Mouse (Mus musculus) left cerebral cortex, adult 2 months (tissue): ENCODE measurements around the gene Gm6899. TPM values are rescaled to one million over a fixed set of nuclear protein-coding genes. Genes with fewer than 3 reads are reported as not detected.

Experiments
- DNase-seq, 2 experiments: peaks; one replicate each; pipeline ENCODE4 v3.0.0; 2021 to 2022; ENCODE audit warnings: low spot score in 2 of 2, mixed read lengths in 1 of 2; ENCODE audit errors: extremely low spot score in 1 of 2
- H3K27ac ChIP-seq: fragments of 200-600 bp; 2 replicates; pipeline ENCODE4 v1.8.1; 2022
- H3K4me3 ChIP-seq: fragments of 200-600 bp; 2 replicates; pipeline ENCODE4 v1.8.1; 2022
- CTCF ChIP-seq: fragments of 200-600 bp; IDR thresholded peaks from 2 replicates; pipeline ENCODE4 v1.8.1; 2022; ENCODE audit warnings: antibody characterized with exemption, mild to moderate bottlenecking, moderate library complexity
- intact Hi-C: fragments of 180-260 bp; cut with DNase I; formaldehyde crosslinking; loops from one replicate; pipeline ENCODE4 v1.15.1; 2025
- long read RNA-seq, 2 experiments: library from polyadenylated mRNA; stranded (forward); transcript quantifications; one replicate each; pipeline ENCODE4 v2.0.0; 2021; ENCODE audit warnings: borderline mapping rate in 2 of 2
- total RNA-seq, 2 experiments: library from RNA; stranded (reverse); gene quantifications; 2 replicates each; pipeline ENCODE4 v1.2.3; 2021

Gm6899 gene
- not detected for total RNA-seq
- long read RNA-seq, experiment 1, result 0 reads
- long read RNA-seq, experiment 2, result 0 reads

GRCm38 (mm10) chr11:26593061-26594059 lies at the start of gene Gm6899, which contains the start of gene Vrk2:
Gene Gm6899 (plus strand): TSS chr11:26593241.
Gene Vrk2 (minus strand): TSS chr11:26593999.
- peak within 1 kb of the TSS; percentile 72 for H3K27ac ChIP-seq
- intact Hi-C loops, result loop anchor here (5.0 kb wide), 1 partner anchor 369 kb away; no protein-coding TSS in a partner anchor
- peak; percentile 41 to 47 for DNase-seq
- peak; percentile 20 for TF ChIP-seq CTCF
- peak within 1 kb of the TSS; percentile 65 for H3K4me3 ChIP-seq

- Histone ChIP-seq H3K27ac (no peak overlapping the region), H3K4me3 (no peak overlapping the region)
- TF ChIP-seq CTCF, result no peak
- no peak for DNase-seq
- intact Hi-C loops, result no loop called here
Observed at GRCm38 (mm10) chr11:26551551-26551950, 41.5 kb upstream of the Gm6899 start.

- Histone ChIP-seq H3K27ac (no peak overlapping the region), H3K4me3 (no peak overlapping the region)
- no peak for DNase-seq
- no peak for TF ChIP-seq CTCF
- intact Hi-C loops, result no loop called here
Observed at GRCm38 (mm10) chr11:26585409-26586366, 7.4 kb upstream of the Gm6899 start.

- H3K27ac ChIP-seq, result no peak overlapping the region
- no peak for DNase-seq
- TF ChIP-seq CTCF, result no peak
Observed at GRCm38 (mm10) chr11:26586367-26587183, 6.5 kb upstream of the Gm6899 start.

GRCm38 (mm10) chr11:26587184-26587524 lies 5.9 kb upstream of the Gm6899 start:
- no peak for DNase-seq
- intact Hi-C loops, result no loop called here
- TF ChIP-seq CTCF, result no peak
- Histone ChIP-seq H3K4me3 (no peak overlapping the region), H3K27ac (no peak overlapping the region)

More at GRCm38 (mm10) chr11:26586367-26587183, 6.5 kb upstream of the Gm6899 start:
- intact Hi-C loops, result no loop called here
- H3K4me3 ChIP-seq, result no peak overlapping the region

GRCm38 (mm10) chr11:26592395-26593053 lies 517 bp upstream of the Gm6899 start:
- H3K4me3 ChIP-seq, result peak overlapping the region; percentile 65
- intact Hi-C loops, result loop anchor here (5.0 kb wide), 1 partner anchor 370 kb away; no protein-coding TSS in a partner anchor
- no peak for TF ChIP-seq CTCF
- DNase-seq, result no peak
- H3K27ac ChIP-seq, result no peak overlapping the region

GRCm38 (mm10) chr11:26594487-26594886 lies 1.4 kb downstream of the Gm6899 start:
- intact Hi-C loops, result loop anchor here (5.0 kb wide), 1 partner anchor 368 kb away; no protein-coding TSS in a partner anchor
- no peak for TF ChIP-seq CTCF
- H3K27ac ChIP-seq, result no peak overlapping the region
- H3K4me3 ChIP-seq, result no peak overlapping the region
- DNase-seq, result no peak

GRCm38 (mm10) chr11:26596186-26596585 lies 3.1 kb downstream of the Gm6899 start:
- Histone ChIP-seq H3K27ac (no peak overlapping the region; the same call in 1 of the 2 replicates), H3K4me3 (no peak overlapping the region)
- TF ChIP-seq CTCF, result no peak
- intact Hi-C loops, result no loop called here
- DNase-seq, result no peak

- Histone ChIP-seq H3K4me3 (no peak overlapping the region), H3K27ac (peak overlapping the region; percentile 82)
- intact Hi-C loops, result no loop called here
- DNase-seq, result no peak
- TF ChIP-seq CTCF, result no peak
Observed at GRCm38 (mm10) chr11:26597145-26597544, 4.1 kb downstream of the Gm6899 start.

GRCm38 (mm10) chr11:26597761-26598160 lies 4.7 kb downstream of the Gm6899 start:
- Histone ChIP-seq H3K27ac (peak overlapping the region; percentile 82), H3K4me3 (no peak overlapping the region)
- intact Hi-C loops, result no loop called here
- no peak for DNase-seq
- no peak for TF ChIP-seq CTCF
